Mouse (Mus musculus) adipocyte (in vitro differentiated cells): ENCODE data around the gene Tet1.
"Not testable (repeated sequence)": the region's sequence is repeated elsewhere in the genome, so short reads cannot be mapped to it uniquely, and the experiment has no call there.

Experiments
- DNase-seq: peaks from one replicate; pipeline ENCODE4 v3.0.0-alpha.2; 2016; ENCODE audit warnings: low spot score

Gene Tet1

GRCm38 (mm10) chr10:62908896-62909295 is at the start of gene Tet1:
Gene Tet1 (minus strand): TSS chr10:62908996.
- DNase-seq: not testable (repeated sequence)

- no peak for DNase-seq
Observed at GRCm38 (mm10) chr10:62948551-62948950, 39.8 kb upstream of the Tet1 start.

GRCm38 (mm10) chr10:62946738-62947471 is 38.1 kb upstream of the Tet1 start, which contains the start of gene Dna2:
Gene Dna2 (plus strand): TSS chr10:62947026.
- peak; percentile 69 for DNase-seq

DNA sequence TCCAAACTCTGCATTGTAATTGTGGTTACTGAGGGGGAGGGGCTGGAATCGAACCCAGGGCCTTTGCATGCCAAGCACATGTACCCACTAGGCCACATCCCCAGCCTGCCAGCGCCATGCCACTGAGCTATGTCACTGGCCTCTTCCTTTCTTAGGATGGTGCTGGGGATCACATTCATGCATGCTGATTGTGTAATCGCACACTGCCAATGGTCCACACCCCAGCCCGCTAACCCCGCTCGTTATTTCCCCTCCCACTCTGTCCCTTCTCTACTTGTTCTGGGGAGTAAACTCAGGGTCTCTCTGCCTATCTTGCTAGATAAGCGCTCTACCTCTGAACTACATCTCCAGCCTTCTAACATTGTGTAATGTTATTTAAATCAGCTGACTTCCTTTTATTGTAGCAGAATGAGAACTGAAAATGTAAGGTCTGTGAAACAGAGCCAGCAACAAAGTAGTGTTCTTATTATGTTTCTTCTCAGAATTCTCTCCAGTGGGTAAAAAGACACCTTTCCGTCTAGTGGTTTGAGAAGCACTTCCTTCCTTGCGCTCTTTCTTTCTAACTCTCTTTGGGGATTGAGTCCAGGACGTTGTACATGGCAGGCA is 36.3 kb upstream of the Tet1 start:
- DNase-seq: no peak

- DNase-seq: no peak
Observed at GRCm38 (mm10) chr10:62932381-62932780, 23.6 kb upstream of the Tet1 start.

DNA sequence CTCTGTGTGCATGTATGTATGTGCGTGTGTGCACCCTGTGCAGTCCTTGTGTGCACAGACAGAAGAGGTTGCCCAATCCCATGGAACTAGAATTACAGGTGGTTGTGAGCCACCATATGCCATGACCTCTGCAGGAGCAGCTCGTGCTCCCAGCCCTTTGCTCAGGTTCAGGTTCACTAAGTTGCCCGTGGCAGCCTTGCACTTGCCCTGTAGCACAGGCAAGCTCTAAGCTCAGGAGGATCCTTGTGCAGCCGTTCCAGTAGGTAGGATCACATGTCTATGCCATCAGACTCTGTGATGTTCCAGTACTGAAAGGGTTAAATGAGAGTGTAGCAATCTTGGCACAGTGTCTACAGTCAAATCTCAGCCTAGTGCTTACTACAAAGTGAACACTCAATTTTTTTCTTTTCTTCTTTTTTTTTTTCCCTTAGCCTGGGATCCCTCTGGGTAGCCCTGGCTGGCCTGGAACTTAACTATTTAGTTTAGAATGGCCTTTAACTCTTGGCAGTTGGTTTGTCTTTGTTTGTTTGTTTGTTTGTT is 15.4 kb upstream of the Tet1 start:
- DNase-seq: peak; percentile 68

GRCm38 (mm10) chr10:62920766-62921156 is 12.0 kb upstream of the Tet1 start:
- DNase-seq: no peak

GRCm38 (mm10) chr10:62919925-62920765 is 11.3 kb upstream of the Tet1 start, which contains the start of gene Slc25a16:
Gene Slc25a16 (plus strand): TSS chr10:62920633.
- peak; percentile 88 for DNase-seq

DNA sequence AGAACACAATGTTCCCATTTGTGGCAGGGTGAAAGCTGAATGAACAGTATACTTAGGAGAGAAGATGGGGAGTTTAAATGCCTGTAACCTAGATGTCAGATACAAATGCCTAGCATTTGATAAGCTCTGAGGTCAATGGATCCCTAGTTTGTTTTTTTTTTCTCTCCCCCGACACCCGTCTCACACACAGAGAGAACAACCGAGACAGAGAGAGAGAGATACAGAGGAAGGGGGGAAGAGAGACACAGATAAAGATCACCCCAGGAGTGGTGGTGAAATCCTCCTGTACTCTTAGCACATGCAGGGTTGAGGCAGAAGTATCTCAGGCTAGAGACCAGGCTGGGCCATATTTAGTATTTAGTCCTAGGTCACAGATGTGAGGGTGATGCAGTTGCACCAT is 10.2 kb upstream of the Tet1 start:
- DNase-seq: no peak

DNA sequence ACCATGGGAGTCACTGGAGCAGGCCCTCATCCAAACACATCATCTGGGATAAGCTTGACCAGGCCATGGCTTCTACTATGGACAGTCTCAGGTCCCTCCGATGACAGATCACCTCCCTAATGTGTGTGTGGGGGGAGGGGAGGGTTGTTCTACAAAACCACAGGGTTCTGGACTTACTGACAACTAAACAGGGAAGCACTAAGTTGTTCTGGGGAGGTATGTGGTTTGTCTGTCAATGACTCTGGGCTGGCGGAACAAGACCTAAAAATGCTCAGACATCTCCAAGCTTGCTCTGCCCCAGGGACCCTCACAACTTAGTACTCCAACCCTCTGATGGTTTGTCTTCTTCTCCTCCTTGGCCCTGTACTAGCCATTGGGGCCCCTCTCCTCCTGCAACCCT is 2.3 kb upstream of the Tet1 start:
- DNase-seq: no peak

DNA sequence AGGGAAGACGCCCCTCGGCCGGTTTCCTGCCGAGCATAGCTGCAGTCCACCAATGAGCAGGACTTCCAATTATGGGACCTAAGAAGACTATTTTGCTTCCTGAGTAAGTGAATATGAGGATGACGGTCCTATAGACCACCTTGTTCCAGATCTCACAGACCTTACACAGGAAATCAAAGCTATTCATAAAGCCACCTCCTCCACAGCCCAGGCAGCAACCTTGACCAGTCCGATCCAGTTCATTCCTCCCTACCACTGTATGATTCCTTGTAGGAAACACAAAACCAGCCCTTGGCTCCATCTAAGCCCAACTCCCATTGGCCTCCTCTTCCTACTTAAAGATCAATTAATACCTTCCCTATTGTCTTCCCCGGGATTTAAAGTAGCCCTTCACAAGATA is 2.5 kb downstream of the Tet1 start:
- DNase-seq: no peak

- DNase-seq: no peak
Observed at GRCm38 (mm10) chr10:62902829-62903228, 6.0 kb downstream of the Tet1 start.

GRCm38 (mm10) chr10:62901826-62902225 is 7.0 kb downstream of the Tet1 start:
- DNase-seq: no peak

- no peak for DNase-seq
Observed at GRCm38 (mm10) chr10:62900144-62900543, 8.7 kb downstream of the Tet1 start.

- DNase-seq: no peak
Observed at GRCm38 (mm10) chr10:62898061-62898460, 10.7 kb downstream of the Tet1 start.

GRCm38 (mm10) chr10:62897437-62897836 is 11.4 kb downstream of the Tet1 start:
- no peak for DNase-seq

- no peak for DNase-seq
Observed at GRCm38 (mm10) chr10:62896774-62897173, 12.0 kb downstream of the Tet1 start.

DNA sequence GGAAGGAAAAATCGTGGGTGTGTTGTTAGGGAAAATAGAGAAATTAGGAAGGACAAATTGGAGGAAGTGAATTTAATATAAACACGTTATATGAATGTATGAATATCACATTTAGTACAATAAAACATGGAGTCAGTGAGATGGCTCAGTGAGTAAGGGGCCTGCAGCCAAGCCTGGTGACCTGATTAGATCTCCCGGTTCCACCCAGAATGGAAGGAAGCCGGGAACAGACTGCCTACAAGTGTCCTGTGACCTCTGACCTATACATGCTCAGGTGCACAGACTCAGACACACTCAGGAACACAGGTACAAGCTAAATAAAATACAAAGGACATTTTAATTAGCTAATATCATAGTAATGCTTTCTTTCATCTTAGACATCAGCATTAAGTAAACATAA is 12.8 kb downstream of the Tet1 start:
- no peak for DNase-seq

- DNase-seq: no peak
Observed at GRCm38 (mm10) chr10:62895386-62895785, 13.4 kb downstream of the Tet1 start.

- DNase-seq: no peak
Observed at GRCm38 (mm10) chr10:62894447-62894846, 14.3 kb downstream of the Tet1 start.

DNA sequence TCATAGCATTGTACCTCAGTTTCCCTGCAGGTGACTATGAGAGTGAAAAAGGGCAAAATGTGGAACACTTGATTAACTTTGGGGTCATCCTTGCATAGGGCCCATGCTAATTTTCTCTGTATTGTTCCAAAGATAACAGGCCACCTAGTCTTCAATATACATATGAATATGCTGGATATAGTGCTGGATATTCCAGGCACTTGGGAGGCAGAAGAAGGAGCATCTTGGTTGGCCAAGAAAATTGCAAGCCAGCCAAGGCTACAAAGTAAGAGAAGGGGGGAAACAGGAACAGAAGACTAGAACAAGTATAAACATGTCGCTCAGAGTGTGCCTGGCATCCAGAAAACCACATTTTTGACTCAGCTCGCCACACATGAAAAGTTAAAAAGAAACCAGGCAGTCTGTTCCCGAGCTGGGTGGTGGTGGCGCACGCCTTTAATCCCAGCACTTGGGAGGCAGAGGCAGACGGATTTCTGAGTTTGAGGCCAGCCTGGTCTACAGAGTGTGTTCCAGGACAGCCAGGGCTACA is 15.4 kb downstream of the Tet1 start:
- DNase-seq: no peak

DNA sequence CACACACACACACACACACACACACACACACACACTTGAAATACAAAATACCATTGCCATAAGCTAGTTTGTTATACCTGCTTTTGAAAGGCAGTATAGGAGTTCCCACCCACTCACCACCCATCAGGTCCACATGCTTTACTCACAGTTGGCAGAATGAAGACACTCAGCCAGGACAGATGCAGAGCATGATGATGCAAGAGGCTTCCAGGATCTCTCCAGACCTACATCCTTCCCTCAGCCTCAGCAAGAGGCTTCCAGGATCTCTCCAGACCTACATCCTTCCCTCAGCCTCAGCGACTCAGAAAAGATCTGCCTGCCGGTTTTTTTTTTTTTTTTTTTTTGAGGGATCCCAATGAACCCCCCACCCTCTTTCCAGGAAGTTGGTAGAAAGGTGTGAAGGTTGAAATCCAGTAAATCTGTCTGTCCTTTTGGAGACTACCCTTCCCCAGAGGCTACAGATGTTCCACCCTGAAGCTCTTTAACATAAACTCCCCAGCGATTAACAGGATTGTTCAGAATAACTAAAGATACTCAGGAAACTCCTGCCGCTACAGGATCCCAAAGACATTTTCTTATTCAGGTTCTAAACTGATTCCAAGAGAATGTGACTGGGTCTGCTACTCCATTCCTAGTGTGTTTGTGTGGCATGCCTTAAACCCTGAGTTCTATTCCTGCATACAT is 16.1 kb downstream of the Tet1 start:
- no peak for DNase-seq
